Mouse (Mus musculus) granulocyte monocyte progenitor cell, adult 5-6 weeks (primary cell): Measurements from ENCODE around the gene Sco2. TPM values are rescaled to one million over a fixed set of nuclear protein-coding genes. Genes with fewer than 3 reads are reported as not detected.

ENCODE experiments used
- ATAC-seq: replicated peaks from 2 replicates; pipeline ENCODE4 v1.8.0; 2016; ENCODE audit warnings: mild to moderate bottlenecking, moderate TSS enrichment, inconsistent platforms; ENCODE audit not compliant: poor library complexity, severe bottlenecking
- total RNA-seq, 2 experiments: library from RNA; stranded (forward) in 1 of 2; stranded (reverse) in 1 of 2; fragments of 200-712, 200-1000 nt in 1 of 2; fragments of >200 nt in 1 of 2; fragmentation: Nextera tagmentation in 1 of 2; gene quantifications; 2 replicates each; pipeline ENCODE4 v1.2.3; 2014 to 2017

Gene Sco2
- 12.4 and 27.5 TPM in 2 replicates for total RNA-seq (2014; fragmentation: Nextera tagmentation)
- 22.7 and 31.5 TPM in 2 replicates for total RNA-seq (2017)

DNA sequence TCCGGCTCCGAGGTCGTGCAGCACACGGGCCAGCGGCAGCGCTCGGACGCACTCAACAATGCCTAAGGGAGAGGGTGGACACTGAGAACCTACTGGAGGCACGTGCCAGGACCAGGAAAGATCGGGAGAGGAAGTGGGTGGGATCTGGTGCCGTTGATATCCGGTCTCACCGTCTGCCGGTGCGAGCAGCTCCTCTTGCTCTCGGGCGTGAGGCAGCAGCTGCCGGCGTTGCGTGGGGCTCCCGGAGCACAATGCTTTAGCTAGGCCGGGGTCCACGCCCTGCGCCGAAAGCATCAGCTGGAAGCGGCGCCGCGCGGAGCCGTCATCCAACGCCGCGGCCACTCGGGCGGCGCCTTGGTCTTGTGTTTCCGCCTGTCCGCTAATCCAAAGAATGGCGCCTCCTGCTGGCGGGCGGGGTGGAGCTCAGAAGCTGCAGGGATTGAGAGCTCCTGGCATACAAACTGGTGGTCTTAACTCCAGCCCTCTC, at the start of gene Sco2:
Gene Sco2, minus strand, starts transcription at position 85 of the 487 bp plus-strand sequence.
- ATAC-seq, result peak; percentile 65

DNA sequence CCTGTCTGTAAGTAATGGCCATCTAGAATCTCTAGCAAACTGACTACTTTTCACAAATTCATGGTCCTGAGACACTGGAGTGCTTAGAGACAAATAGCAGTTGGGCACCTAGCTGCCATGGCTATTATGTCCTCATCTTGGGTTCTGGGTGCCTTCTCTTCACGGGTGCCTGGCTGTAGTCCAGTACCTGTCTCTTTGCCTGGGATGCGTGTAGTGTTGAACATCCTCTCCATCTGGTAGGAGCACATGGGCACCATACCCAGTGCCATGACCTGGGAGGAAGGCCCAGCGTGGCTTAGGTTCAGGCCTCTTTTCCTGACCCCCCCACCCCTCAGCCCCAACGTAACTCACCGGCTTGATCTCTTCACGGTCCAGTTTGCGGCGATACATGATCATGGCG, 48.3 kb upstream of the Sco2 start:
- no peak for ATAC-seq

DNA sequence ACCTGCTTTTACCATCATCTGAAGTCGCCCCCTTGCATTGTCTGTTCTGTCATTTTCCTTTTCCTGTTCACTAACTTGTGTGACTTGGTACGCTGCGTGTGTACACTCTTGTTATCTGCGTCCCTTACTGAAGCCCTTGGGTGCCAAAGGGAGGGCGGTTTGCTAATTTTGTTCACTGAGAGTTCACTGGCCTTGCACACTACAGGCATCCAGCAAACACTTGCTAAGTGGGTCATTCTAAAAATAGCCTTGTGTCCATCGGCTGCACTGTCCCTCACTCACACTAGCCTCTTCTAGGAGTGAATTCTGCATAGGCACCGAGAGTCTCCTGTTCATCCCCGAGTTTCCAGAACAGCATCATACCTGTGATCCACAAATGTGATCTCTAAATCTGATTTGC, 41.6 kb upstream of the Sco2 start:
- no peak for ATAC-seq

DNA sequence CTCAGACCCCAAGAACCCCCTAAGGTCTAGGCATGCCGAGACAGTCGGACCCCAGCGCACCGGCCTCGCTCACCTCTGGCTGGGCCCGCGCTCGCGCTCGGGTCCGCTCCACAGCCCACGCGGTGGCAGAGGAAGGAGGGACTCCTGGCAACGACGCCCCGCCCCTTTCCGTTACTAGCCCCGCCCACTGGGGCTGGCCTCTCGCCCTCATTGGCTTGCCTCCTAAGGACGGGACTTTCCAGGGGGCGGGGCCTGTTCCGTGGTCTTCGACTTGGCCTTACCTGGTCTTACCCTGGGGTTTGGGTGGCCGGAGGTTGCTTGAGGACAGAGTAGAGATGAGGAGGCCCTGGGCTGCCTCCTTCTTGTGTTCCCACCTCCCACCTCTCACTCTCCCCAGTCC, 36.5 kb upstream of the Sco2 start, which contains the start of gene Syce3:
Gene Syce3, minus strand, starts transcription at position 386 of the 400 bp plus-strand sequence.
- no peak for ATAC-seq

DNA sequence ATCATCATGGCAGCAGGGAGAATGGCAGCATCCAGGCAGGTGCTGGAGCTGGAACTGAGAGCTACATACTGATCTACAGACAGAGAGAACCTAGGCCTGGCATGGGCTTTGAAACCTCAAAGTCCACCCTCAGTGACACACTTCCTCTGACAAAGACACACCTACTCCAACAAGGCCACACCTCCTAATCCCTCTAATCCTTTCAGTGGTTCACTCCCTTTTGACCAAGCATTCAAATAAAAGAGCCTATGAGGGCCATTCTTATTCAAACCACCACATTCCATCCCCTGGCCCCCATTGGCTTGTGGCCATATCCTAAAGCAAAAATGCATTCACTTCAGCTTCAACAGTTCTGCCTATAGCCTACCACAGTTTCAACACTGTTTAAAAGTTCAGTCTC, 33.0 kb upstream of the Sco2 start:
- no peak for ATAC-seq

DNA sequence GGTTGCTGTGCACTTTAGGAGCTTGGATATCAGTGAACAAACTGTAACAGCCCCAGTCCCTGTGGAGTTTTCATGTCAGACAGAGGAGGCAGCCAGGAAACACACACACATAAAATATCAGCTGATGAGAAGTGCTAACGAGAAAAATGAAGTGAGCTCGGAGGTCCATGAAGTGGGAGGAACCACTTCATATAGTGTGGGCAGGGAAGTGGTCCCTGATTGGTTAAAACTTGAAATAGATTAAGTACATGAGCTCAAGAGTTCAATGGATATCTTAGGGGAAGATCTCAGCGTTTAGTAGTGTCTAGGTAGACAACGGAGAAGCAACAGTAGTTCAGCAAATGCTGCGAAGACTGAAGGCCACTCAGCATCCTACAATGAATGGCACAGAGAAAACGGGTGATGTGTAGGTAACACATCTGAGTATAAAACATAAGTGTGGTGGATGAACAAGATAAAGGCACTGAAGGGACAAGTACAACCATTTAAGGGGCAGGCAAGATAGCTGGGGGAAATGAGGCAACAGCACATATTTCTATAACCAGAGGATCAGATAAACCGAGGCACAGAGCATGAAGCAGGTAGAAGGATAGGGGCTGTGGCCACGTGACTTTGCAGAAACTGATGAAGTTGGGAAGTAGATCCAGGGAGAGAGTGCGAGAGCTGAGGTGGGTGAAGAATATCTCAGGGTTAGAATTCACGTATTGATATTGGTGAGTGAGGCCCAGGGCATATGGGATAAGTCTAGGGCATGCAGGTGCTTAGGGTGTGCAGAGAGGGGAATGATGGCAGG, 31.4 kb upstream of the Sco2 start:
- ATAC-seq, result no peak

DNA sequence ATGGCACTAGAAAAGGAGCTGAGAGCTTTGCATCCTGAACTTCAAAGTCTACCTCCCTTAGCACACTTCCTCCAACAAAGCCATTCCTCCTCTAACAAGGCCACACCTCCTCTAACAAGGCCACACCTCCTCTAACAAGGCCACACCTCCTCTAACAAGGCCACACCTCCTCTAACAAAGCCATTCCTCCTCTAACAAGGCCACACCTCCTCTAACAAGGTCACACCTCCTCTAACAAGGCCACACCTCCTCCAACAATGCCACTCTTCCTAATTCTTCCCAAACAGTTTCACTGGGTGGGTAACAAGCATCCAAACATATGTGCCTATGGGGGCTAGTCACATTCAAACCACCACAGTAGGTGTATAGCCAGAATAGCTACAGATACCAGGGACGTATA, 28.8 kb upstream of the Sco2 start:
- ATAC-seq, result no peak

DNA sequence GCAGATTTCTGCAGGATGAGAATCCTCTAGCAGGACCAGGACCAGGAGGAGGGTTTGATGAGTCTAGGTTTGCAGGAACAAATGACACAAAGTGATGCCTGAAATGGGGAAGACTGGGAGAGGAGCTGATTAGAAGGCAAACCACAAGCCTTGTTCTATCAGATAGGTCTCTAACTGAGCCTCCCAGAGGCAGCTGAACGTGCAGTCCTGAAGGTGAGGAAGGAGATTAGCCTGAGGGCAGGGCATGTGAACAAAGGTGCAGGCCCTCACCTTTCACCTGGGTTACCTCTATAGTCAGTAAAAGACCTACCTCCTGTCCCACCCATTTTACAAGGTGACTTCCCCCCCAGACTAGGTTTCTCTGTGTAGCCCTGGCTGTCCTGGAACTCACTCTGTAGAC, 26.1 kb upstream of the Sco2 start:
- no peak for ATAC-seq

DNA sequence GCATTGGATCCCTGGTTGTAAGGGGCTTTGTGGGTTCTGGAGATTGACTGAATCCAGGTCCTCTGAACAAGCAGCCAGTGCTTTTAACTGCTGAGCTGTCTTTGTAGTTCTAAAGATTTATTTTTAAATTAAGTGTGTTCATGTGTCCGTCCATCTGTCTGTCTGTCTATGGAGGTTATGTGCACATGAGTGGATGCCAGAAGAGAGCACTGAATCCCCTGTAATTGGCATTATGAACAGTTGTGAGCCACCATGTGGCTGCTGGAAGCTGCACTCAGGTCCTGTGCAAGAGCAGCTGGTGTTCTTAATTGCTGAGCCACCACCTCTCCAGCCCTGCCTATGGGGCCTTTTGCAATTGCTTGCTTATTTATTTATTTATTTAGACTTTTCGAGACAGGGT, 24.5 kb upstream of the Sco2 start:
- ATAC-seq, result no peak

DNA sequence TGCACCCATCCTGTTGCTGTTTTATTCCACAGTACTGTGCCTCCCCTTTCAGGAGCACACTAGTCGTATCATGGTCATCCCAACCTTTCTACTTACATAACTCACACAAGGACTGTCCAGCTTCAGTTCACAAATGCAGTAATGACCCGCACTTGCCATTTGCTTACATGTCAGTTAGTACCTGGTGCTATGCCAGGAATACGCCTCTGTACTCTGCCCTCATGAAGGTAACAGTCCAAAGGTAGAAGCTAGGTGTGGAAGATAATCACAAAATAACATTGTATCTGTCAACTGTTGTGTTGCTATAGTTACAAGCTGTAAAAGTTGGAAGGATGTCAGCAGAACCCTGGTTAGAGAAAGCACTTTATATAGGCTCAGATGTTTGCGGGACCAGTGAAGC, 23.2 kb upstream of the Sco2 start:
- no peak for ATAC-seq

DNA sequence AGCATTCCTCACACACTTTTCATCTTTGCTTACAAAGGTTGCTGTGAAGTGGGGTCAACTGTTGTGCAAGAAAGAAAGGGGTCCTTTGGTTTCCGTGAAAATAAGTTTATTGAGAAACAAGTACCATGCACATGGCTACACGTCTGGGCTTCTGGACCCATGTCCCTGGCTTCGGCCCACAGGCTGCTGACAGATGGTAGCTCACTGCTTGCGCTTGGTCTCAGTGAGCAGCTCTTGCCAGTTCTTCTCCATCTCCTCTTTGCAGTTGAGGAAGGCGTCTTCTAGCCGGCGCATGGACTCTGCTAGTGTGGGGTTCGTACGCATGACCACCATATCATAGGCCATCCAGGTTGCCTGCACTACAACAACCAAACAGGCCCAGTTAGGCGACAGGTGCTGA, 16.4 kb upstream of the Sco2 start:
- ATAC-seq, result no peak

DNA sequence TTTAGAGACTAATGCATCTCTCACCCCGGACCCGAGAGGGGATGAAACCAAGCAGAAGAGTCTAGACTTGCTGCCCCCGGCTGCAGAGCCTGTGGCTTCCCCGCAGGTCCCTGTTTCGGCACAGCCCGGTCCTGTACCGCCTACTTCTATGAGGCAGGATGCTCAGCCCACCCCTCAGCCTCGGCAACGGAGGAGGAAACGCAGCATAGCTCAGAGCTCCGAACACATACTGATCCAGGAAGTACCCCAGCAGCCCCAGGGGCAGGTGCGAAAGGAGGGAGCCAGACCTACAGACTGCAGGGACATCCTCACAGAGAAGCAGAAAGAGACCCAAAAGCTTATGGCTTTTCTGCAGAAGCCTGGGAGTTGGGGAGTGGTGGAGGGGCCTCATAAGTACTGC, 13.5 kb upstream of the Sco2 start:
- no peak; the same call in 1 of the 2 replicates for ATAC-seq

DNA sequence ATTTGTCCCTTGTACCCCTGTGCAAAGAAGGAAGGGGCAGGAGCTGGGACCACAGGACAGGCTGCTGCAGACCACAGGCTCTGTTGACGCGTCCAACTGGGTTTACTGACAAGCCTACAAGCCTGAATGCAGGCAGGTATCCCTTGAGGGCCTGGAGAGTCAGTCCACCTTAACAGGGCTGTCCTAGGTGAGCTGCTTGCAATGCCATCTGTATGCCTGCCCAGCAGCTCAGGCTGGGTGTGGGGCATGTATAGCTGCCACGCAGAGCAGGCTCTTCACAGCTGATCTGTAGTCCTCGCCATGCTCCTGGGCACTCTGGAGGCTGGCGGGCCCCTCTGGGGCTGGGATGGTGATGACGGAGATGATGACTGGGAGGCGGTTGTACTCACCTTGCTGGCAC, 11.0 kb upstream of the Sco2 start, which contains the start of gene Klhdc7b:
Gene Klhdc7b, plus strand, starts transcription at position 301 of the 400 bp plus-strand sequence.
- no peak for ATAC-seq

DNA sequence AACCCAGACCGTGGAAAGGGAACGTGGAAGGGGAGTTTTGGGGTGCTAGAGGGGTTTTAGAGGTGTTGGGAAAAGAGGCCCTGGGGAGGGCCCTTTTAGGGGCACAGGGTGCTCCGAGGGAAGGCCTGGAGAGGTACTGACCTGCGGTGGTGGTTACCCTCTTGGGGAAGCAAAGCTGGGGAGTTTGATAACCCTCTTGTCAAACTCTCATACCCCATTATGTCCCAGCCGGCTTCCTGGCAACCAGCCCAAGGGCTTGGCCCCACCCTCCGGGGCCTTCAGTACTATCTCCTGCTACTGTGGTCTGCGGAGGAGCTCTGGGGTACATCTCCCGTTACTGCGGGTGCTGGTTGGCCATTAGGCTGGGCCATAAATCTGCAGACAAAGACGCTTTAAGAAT, 5.8 kb upstream of the Sco2 start:
- peak; percentile 20; the same call in 1 of the 2 replicates for ATAC-seq

DNA sequence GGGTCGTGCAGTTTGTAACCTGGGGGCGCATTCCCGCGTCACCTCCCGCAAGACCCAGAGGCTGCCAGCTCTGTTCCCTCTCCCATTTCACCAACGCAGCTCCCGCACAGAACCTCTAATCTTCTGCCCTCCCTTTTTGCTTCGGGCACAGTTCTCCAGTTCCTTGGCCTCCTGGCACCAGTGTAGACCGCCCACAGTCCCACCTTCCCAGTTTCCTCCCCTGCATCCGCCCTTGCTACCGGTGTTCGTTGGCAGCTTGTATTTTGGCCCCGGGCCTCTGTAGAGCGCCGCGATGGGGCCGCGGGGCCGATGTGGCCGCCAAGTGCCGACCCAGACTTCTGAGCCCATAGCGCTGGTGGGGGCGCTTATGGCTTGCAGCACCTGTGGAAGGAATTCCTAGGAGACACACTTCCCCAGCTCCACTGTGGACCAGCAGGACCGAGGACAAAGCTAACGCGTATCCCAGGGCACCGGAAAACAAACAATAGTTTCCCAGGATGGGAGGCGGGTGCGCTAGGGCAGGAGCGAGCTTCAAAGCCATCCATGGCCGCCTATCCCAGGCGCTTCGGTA, 5.3 kb upstream of the Sco2 start, which contains the start of gene Odf3b:
Gene Odf3b, minus strand, starts transcription at position 452 of the 571 bp plus-strand sequence.
- peak; percentile 26 for ATAC-seq

DNA sequence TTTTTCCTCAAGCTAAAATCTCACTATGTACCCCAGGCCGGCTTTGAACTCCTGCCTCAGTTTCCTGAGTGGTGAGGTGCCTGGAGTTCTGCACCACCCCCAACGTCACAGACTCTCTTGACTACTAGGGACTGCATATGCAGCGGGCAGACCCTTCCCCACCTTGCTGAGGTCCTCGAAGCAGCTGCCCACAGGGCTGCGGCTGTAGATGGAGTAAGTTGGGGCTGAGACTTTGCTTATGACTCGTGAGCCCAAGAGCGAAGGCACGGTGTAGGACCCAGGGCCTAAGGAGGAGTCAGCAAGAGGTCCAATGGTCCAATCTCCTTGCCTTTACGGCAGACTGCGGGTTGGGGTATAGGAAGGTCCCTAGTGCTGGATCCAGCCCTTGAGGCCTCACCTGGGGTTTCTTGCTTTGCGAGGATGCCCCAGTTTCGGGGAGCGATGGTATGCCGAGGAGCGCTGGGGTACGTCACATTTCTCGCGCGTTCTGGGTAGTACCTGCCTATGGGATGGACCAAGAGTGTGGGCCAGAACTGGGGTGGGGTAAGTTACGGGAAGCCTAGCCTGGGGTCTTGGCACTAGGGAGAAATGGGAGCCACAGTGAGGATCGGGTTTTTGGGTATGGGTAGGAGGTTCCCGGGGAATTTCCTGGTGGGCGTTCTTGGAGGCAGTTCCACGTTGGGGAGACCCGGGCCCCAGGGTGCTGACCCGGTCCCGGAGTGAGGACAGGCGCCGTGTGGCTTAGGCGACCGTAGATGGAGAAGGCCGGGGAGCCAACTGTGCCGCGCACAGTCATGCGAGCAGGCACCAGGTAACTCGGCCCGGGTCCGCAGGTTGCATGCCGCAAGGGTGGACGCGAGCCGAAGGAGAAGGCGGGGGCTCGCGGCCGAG, 4.5 kb upstream of the Sco2 start:
- ATAC-seq, result no peak

DNA sequence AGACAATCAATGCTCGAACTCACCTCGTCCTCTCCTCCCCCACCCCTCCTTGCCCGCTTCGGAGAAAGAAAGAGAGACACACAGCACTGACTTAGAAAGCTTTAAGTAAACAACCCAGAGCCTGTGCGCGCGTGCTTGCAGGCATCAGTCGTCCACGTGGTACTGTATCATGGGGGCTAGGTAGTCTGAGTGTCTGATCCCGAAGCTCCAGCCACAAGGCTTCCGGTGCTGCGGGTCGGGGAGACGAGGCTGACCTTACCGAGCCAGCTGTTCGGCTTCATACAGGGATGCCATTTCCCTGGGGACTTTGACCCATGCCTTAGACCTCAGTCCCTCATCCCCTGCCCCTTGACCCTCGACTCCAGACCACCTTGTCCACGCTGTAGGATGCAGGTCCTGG, 3.7 kb upstream of the Sco2 start:
- ATAC-seq, result no peak

DNA sequence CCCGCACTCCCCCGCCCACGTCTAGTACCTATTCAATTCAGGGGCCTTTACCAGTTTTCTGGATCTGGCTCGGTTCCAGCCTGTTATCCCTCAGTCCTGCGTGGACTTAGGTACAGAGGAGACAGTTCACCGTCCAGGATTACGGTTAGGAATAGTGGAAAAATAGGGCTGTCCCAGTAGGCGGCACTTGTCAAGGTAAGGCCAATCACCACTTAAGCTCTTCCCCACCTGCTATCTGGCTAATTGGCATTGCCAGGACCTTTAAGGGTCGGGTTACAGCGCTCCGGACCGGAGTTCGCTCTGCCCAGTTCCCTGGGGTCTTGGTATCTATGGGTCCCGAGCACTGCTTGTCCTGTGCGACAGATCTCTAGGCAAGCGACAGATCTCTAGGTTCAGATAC, 3.3 kb upstream of the Sco2 start, which contains the start of gene Tymp:
Gene Tymp, minus strand, starts transcription at position 83 of the 400 bp plus-strand sequence.
- ATAC-seq, result no peak

DNA sequence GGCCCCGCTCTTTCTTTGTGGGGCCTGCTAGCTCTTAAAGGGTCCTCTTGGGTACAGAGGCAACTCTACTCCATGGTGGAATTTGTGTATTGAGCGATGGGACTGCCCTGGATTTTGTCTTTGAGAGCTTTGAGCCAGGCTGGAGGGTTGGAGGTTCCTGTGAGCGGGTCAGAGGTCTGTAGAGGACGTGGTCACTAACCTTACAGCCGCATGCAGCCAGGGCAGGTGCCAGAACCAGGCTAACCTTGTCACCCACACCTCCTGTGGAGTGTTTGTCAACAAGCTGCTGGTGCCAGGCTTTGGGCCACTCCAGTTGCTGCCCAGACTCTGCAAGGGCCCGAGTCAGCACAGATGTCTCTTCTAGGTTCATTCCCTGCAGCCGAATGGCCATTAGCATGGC, 2.4 kb upstream of the Sco2 start:
- no peak for ATAC-seq

DNA sequence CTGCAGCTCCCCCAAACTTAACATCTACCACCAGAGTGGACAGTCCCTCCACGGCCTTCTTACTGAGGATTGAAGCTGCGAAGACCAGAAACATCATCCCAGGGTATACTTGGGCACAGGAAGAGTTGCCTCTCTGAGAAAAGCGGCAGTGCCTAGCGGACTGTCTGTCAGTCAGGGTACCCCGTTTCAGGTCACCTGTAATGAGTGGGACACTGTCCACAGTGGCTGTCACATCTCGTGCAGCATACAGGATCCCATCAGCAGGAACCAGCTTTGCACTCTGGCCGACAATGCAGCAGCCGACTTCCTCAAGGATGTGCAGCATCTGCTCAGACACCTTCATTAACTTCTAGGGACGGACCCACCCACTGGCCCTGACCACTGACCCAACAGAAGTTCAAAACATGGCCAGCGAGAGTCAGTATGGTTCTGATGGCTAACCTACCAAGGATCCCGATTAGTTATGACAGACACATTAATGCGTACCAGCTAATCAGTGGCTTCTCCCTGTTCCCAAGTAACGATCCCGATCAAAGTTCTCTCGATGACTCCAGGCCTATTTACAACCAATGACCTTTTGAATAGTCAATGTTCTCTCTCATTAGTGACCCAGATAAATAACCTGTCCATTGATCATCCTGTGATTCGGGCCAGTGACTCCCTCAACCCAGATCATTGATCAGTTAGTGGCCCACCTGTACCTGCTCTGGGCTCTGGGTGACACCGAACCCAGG, 1.3 kb upstream of the Sco2 start:
- ATAC-seq, result no peak
